Mouse (Mus musculus) myocyte (in vitro differentiated cells): ENCODE measurements around the gene Sh3kbp1.

Experiments
- CEBPB ChIP-seq: IDR thresholded peaks from 2 replicates; pipeline ENCODE4 v1.6.1; 2011; ENCODE audit warnings: mild to moderate bottlenecking, moderate library complexity; ENCODE audit not compliant: poor library complexity, insufficient read depth, severe bottlenecking
- MYOD1 ChIP-seq, 3 experiments: IDR thresholded peaks; one replicate each; pipeline ENCODE4 v1.6.1; 2011; ENCODE audit warnings: control low read depth in 2 of 3, low read depth in 2 of 3, mild to moderate bottlenecking in 2 of 3, moderate library complexity in 1 of 3; ENCODE audit not compliant: insufficient read length in 2 of 3, control insufficient read depth in 1 of 3
- POLR2A ChIP-seq: IDR thresholded peaks from one replicate; pipeline ENCODE4 v1.6.1; 2011; ENCODE audit warnings: low read depth, mild to moderate bottlenecking, control low read depth, moderate library complexity; ENCODE audit not compliant: insufficient read length
- USF1 ChIP-seq: IDR thresholded peaks from one replicate; pipeline ENCODE4 v1.6.1; 2011; ENCODE audit warnings: low read depth, mild to moderate bottlenecking, control low read depth, moderate library complexity

DNA sequence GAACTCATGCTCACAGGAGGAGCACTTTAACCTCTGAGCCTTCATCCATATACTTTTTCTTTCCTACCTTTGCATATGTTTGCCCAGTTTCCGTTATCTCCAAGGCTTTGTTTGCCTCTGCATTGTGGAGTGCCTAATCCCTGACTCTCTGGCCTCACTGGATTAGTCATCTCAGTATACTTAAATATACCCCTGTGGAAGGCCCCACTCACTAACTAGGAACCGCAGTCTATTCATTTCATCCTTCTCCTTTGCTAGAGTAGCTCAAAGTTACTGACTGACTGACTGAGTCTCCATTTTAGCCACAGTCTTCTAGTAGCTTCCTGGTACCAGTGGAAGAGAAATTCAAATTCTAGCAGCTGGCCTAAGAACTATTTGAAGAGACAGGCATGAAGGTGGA, 22.2 kb upstream of the Sh3kbp1 start:
- TF ChIP-seq POLR2A (no peak), USF1 (no peak), CEBPB (no peak), MYOD1 (IDR thresholded peaks at IDR 0.05; ENCODE audit: control insufficient read depth in 1 of 3, insufficient read length in 2 of 3, low read depth in 2 of 3) (no peak)
